Mouse (Mus musculus) heart, adult 2 months (tissue): Measurements from ENCODE around the gene Arl14.

Experiments used
- CTCF ChIP-seq: fragments of 200-600 bp; IDR thresholded peaks from 2 replicates; pipeline ENCODE4 v1.8.1; 2022; ENCODE audit warnings: antibody characterized with exemption, mild to moderate bottlenecking, moderate library complexity
- EP300 ChIP-seq: fragments of 200-500 bp; IDR thresholded peaks from 2 replicates; pipeline ENCODE4 v1.6.1; 2011; ENCODE audit warnings: low read depth, low read length, control low read depth; ENCODE audit not compliant: insufficient read depth
- POLR2A ChIP-seq: fragments of 200-500 bp; IDR thresholded peaks from 2 replicates; pipeline ENCODE4 v1.6.1; 2011; ENCODE audit warnings: mild to moderate bottlenecking, low read depth, low read length, control low read depth; ENCODE audit not compliant: insufficient read depth

DNA sequence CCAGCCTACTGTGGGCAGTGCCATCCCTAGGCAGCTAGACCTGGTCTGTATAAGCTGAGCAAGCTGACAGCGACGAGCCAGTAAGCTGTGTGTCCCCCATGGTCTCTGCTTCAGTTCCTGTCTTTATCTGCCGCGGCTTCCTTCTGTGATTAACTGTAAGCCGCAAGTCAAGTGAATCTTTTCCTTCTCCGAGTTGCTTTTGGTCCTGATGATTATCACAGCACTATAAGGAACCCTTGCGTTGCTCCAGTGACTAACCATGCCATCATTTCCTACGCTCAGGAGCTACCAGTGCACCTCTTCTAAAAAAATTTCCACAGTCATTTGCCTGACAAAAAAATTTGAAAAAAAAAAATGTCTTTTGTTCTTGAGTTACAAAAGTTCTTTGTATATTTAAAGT is 40.7 kb upstream of the Arl14 start:
- no peak for TF ChIP-seq CTCF
- no peak for TF ChIP-seq POLR2A
- no peak for TF ChIP-seq EP300
